Mouse (Mus musculus): ENCODE data around the gene Efna1.

GRCm38 (mm10) chr3:89295685-89296230 is 14.8 kb upstream of the Efna1 start:
- TF ChIP-seq POLR2A (IDR thresholded peaks at IDR 0.05; ENCODE audit: borderline replicate concordance, extremely low read depth, low read depth, low read length) (no peak), CTCF (IDR thresholded peaks at IDR 0.05; ENCODE audit: insufficient read depth, low read length) (no peak)
